ENCODE assay signal across 8 mouse cellular contexts in the genomic region with DNA sequence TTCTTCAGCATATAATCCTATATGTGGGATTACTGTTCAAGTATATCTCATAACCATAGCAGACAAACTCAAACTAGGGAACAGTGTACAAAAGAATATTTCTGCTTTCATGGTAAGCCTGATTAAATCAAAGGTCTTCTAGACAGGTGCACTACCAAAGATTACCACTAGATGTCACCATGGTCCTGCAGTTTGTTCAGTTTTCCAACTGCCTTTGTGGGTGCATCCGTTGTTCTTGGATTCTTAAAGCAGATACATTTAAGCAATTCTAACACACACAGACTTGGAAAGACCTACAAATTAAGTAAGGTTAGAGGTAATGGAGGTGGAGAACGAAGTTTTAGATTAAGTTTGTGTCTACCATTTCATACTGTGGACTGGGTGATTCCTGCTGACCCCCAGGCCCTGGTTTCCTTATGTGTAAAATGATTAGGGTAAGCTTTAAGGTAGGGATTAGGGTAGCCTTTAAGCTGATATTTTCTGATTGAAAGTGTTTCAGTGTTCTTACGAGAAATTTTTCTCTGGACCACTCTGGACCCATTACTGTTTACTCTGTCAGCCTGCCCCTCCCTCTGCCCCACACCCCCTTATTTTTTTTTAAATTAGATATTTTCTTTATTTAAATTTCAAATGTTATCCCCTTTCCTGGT. TPM values are rescaled to one million over a fixed set of nuclear protein-coding genes. Genes with fewer than 3 reads are reported as not detected.
DNase-seq lines count a peak whose midpoint lies in the region; ATAC-seq and TF ChIP-seq lines count a peak whose summit lies in the region.

No protein-coding gene starts in this region.

- no peak overlapping the region for H3K4me3 ChIP-seq in liver, embryonic 12.5 days
- no peak overlapping the region for H3K4me3 ChIP-seq in left cerebral cortex, adult 2 months
- H3K4me3 ChIP-seq in midbrain, embryonic 15.5 days = no peak overlapping the region

- intact Hi-C loops in left cerebral cortex, adult 2 months (cut with DNase I) = loop anchor here (2.0 to 10.0 kb wide), 4 partner anchors 953 to 1629 kb away; no protein-coding TSS in a partner anchor

- H3K4me1 ChIP-seq in liver, embryonic 12.5 days = peaks cover 4% of the 10 kb centered on the region
- H3K4me1 ChIP-seq in midbrain, embryonic 15.5 days = no peaks in the 10 kb centered on the region

- WGBS in liver, embryonic 12.5 days (ENCODE audit: insufficient replicate concordance) = 4% methylated on average over 3 of the region's 3 CpGs
- WGBS in midbrain, embryonic 15.5 days = 9% methylated on average over 3 of the region's 3 CpGs

- no peak overlapping the region for H3K9ac ChIP-seq in liver, embryonic 12.5 days
- H3K9ac ChIP-seq in midbrain, embryonic 15.5 days = no peak overlapping the region

- no peak overlapping the region for H3K4me2 ChIP-seq in liver, embryonic 12.5 days
- H3K4me2 ChIP-seq in midbrain, embryonic 15.5 days = no peak overlapping the region

- no peaks in the 10 kb centered on the region for H3K9me3 ChIP-seq in liver, embryonic 12.5 days (replicated peaks)
- H3K9me3 ChIP-seq in midbrain, embryonic 15.5 days = no peaks in the 10 kb centered on the region

- ATAC-seq in liver, embryonic 12.5 days = no peak
- peak; percentile 38 for ATAC-seq in activated CD4-positive, CD25-positive, alpha-beta regulatory T cell, adult 4 months
- peak; percentile 73 for ATAC-seq in midbrain, embryonic 15.5 days (replicated peaks)

- no peak overlapping the region for H3K27ac ChIP-seq in liver, embryonic 12.5 days
- H3K27ac ChIP-seq in left cerebral cortex, adult 2 months = no peak overlapping the region
- H3K27ac ChIP-seq in midbrain, embryonic 15.5 days = peak overlapping the region; percentile 5; the same call in 1 of the 2 replicates

- no peaks in the 10 kb centered on the region for H3K36me3 ChIP-seq in liver, embryonic 12.5 days
- no peaks in the 10 kb centered on the region for H3K36me3 ChIP-seq in midbrain, embryonic 15.5 days (replicated peaks)

- TF ChIP-seq CTCF in left cerebral cortex, adult 2 months (IDR thresholded peaks at IDR 0.05) = peak; percentile 96

- peak; percentile 26 for DNase-seq in liver
- DNase-seq in embryo, embryonic 9.5 days (ENCODE audit: extremely low spot score) = peak; percentile 78
- peak; percentile 79 for DNase-seq in heart, postnatal 4 days
- DNase-seq in left cerebral cortex, adult 2 months (ENCODE audit: extremely low spot score in 1 of 2, low spot score in 2 of 2) = peak; percentile 68 to 74
- peak; percentile 73 for DNase-seq in testis, postnatal 10 days (ENCODE audit: low spot score)

- H3K27me3 ChIP-seq in liver, embryonic 12.5 days (replicated peaks) = no peaks in the 10 kb centered on the region; the same call in 1 of the 2 replicates
- no peaks in the 10 kb centered on the region for H3K27me3 ChIP-seq in midbrain, embryonic 15.5 days (replicated peaks)

RNA-seq across cellular contexts. Expression of a gene that starts 30.9 kb away (rescaled TPM):
- polyA plus RNA-seq in liver, embryonic 12.5 days (2016; fragmentation: Nextera tagmentation; extraction: Ambion mirVana) = 0.26 and 0.41 TPM in 2 replicates
- polyA plus RNA-seq in activated CD4-positive, CD25-positive, alpha-beta regulatory T cell, adult 4 months (2017; shearing (Covaris generic)) = 1 to 10 TPM in 1 of 2 experiments, under 1 TPM in 1; 0.48 to 4.5 TPM
- total RNA-seq in heart, postnatal 4 days (2021) = 10 to 100 TPM; 27.2 to 31.0 TPM
- 1 to 10 TPM; 3.3 to 3.6 TPM for total RNA-seq in left cerebral cortex, adult 2 months (2021)
- 66.6 and 68.9 TPM in 2 replicates for polyA plus RNA-seq in midbrain, embryonic 15.5 days (2015; fragmentation: Nextera tagmentation; extraction: Ambion mirVana)

Comparison
In these comparisons a context has a peak if more than half of its experiments do, and no peak if none do; other contexts are left out.
1. DNase-seq: peak in every context shown above with its lines; median percentile 79 in heart, postnatal 4 days; 78 in embryo, embryonic 9.5 days; 73 in testis, postnatal 10 days; 71 in left cerebral cortex, adult 2 months; 26 in liver.
2. RNA of a gene that starts 30.9 kb away (polyA plus RNA-seq): 66.6 to 68.9 TPM in midbrain, embryonic 15.5 days; 0.48 to 4.5 TPM in activated CD4-positive, CD25-positive, alpha-beta regulatory T cell, adult 4 months and 0.26 to 0.41 TPM in liver, embryonic 12.5 days; every median in the first group is over 10 times any median in the second.